Mouse (Mus musculus): ENCODE measurements around the gene Ikzf5. TPM values are rescaled to one million over a fixed set of nuclear protein-coding genes. Genes with fewer than 3 reads are reported as not detected.

The Ikzf5 gene
- total RNA-seq, 2 experiments from 2014 or later: 34.5 to 38.8 TPM

- DNase-seq (ENCODE audit: low spot score in 2 of 2): no peak
Measured at GRCm38 (mm10) chr7:131362269-131362614, 48.1 kb downstream of the Ikzf5 start.

GRCm38 (mm10) chr7:131356105-131356504, 54.2 kb downstream of the Ikzf5 start:
- no peak for DNase-seq (ENCODE audit: low spot score in 2 of 2)

- no peak for DNase-seq (ENCODE audit: low spot score in 2 of 2)
Measured at GRCm38 (mm10) chr7:131345856-131346541, 64.3 kb downstream of the Ikzf5 start.

Other genes starting within 250 kb of the Ikzf5 start
- gene 5430419D17Rik, start 236.1 kb downstream of the Ikzf5 start, total RNA-seq (2021): under 1 TPM in 1 of 2 experiments, not detected in 1; 0.56 TPM
- 1 to 10 TPM in 1 of 2 experiments, not detected in 1; 5.9 TPM for gene Cuzd1, start 88.2 kb downstream of the Ikzf5 start, total RNA-seq (2021)
- under 1 TPM in 1 of 2 experiments, not detected in 1; 0.48 TPM for gene Fam24b, start 81.0 kb downstream of the Ikzf5 start, total RNA-seq (2021)
- not detected for gene Fam24a, start 76.7 kb downstream of the Ikzf5 start, total RNA-seq (2021)
- 10 to 100 TPM; 16.1 to 20.2 TPM for gene 2310057M21Rik, start 47.8 kb downstream of the Ikzf5 start, total RNA-seq (2021)
- 10 to 100 TPM; 28.3 to 31.3 TPM for gene Pstk, start 39.4 kb downstream of the Ikzf5 start, total RNA-seq (2021)
- gene Acadsb, start 80 bp upstream of the Ikzf5 start, total RNA-seq (2021): 100 to 1,000 TPM; 183 to 187 TPM
- not detected for gene Hmx3, start 132.3 kb upstream of the Ikzf5 start, total RNA-seq (2021)
- under 1 TPM in 1 of 2 experiments, not detected in 1; 0.25 TPM for gene Hmx2, start 138.3 kb upstream of the Ikzf5 start, total RNA-seq (2021)
- 10 to 100 TPM; 85.6 to 86.3 TPM for gene Bub3, start 149.7 kb upstream of the Ikzf5 start, total RNA-seq (2021)

Data from adrenal gland, postnatal 4 days (tissue).